Mouse (Mus musculus) testis, adult 2 months (tissue): ENCODE data around the gene Memo1.

Experiments used
- CTCF ChIP-seq: fragments of 200-500 bp; IDR thresholded peaks from 2 replicates; pipeline ENCODE4 v1.5.1; 2012; ENCODE audit warnings: low read depth, mild to moderate bottlenecking, inconsistent platforms, low read length, moderate library complexity; ENCODE audit not compliant: control insufficient read depth, insufficient read depth, insufficient replicate concordance
- POLR2A ChIP-seq: fragments of 200-500 bp; IDR thresholded peaks from 2 replicates; pipeline ENCODE4 v1.6.1; 2012; ENCODE audit warnings: low read depth, mild to moderate bottlenecking, inconsistent platforms, low read length, moderate library complexity; ENCODE audit not compliant: control insufficient read depth

GRCm38 (mm10) chr17:74158161-74158560, 137.2 kb downstream of the Memo1 start:
- TF ChIP-seq POLR2A, result no peak
- no peak for TF ChIP-seq CTCF
